Mouse (Mus musculus) liver, adult 2 months (tissue): ENCODE data around the gene Col5a1.

ENCODE experiments used
- CTCF ChIP-seq: fragments of 200-500 bp; IDR thresholded peaks from 2 replicates; pipeline ENCODE4 v1.5.1; 2011; ENCODE audit warnings: low read depth, low read length, control low read depth
- POLR2A ChIP-seq: fragments of 200-500 bp; IDR thresholded peaks from 2 replicates; pipeline ENCODE4 v1.6.1; 2011; ENCODE audit warnings: low read length, control low read depth; ENCODE audit not compliant: insufficient read depth; ENCODE audit errors: extremely low read depth

- TF ChIP-seq POLR2A (no peak), CTCF (no peak)
Measured at GRCm38 (mm10) chr2:27934269-27934668, 48.0 kb downstream of the Col5a1 start.
